26 mouse cellular contexts compared by ENCODE assay signal in the genomic region with DNA sequence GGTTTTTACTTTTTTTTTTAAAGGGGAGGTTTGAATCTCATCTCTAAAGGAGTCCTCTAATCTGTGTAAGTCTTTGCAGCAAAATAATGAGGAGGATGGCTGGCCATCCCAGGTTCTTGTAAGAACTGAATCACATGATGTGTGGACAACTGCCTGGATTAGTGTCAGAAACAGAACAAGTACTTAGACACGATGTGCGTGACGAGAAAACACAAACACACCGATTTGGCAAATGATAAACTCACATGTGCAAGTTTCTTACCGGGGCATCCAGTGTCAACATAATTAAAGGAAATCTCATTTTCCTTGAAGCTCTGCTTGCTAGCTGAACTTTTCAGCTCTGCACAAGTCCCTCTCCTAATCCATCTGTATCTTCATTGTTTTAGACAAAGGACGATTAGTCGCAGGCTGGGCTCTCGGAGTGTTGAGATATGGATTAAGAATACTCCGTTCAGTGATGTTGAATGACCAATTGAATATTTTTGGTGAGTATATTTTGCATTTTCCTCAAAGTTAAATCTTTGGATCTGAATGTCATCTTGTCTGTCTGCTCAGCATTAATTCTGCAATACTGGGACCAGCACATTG.
DNase-seq lines count a peak whose midpoint lies in the region; ATAC-seq and TF ChIP-seq lines count a peak whose summit lies in the region.
"Had no signal": no experiment of that assay in that cellular context is flagged by ENCODE, and none has a peak within 500 bp of the region (broad histone marks: within the 10 kb centered on the region; RNA-seq: fewer than 3 reads in every experiment).

No protein-coding gene starts in this region.

- no peak for ATAC-seq in liver, postnatal 0 days
- no peak for ATAC-seq in liver, embryonic 12.5 days
- ATAC-seq in midbrain, embryonic 13.5 days: peak; percentile 55; the same call in 1 of the 2 replicates
- ATAC-seq: Patski had no signal

- peaks cover 24% of the 10 kb centered on the region for H3K4me1 ChIP-seq in liver, postnatal 0 days (ENCODE audit: insufficient read depth)
- H3K4me1 ChIP-seq in liver, embryonic 12.5 days: peaks cover 38% of the 10 kb centered on the region
- H3K4me1 ChIP-seq in midbrain, embryonic 13.5 days (replicated peaks): peaks cover 36% of the 10 kb centered on the region
- H3K4me1 ChIP-seq in midbrain, embryonic 10.5 days: peaks cover 59% of the 10 kb centered on the region

- no peak overlapping the region for H3K4me2 ChIP-seq in liver, postnatal 0 days (ENCODE audit: low read depth, low read length)
- no peak overlapping the region for H3K4me2 ChIP-seq in liver, embryonic 12.5 days
- 0 out of 2 replicates have a peak overlapping the region, but pooled peaks have one; percentile 3 for H3K4me2 ChIP-seq in midbrain, embryonic 13.5 days (replicated peaks)
- H3K4me2 ChIP-seq: embryonic facial prominence, embryonic 13.5 days; forebrain, embryonic 12.5 days; heart, embryonic 13.5 days; hindbrain, embryonic 12.5 days; hindbrain, embryonic 15.5 days had no signal

- peak; percentile 65 for DNase-seq in heart, adult 11 months
- DNase-seq in heart, postnatal 10 days: no peak
- no peak for DNase-seq in liver, postnatal 0 days
- DNase-seq in midbrain, embryonic 10.5 days (ENCODE audit: low spot score): no peak
- DNase-seq in retina, embryonic 14.5 days (ENCODE audit: low spot score): peak; percentile 25
- DNase-seq in left cerebral cortex, postnatal 10 days (ENCODE audit: extremely low spot score in 1 of 2, low spot score in 2 of 2): no peak
- DNase-seq: cerebellum, adult 11-12 months; cerebellum, adult 8-10 months; cerebellum, postnatal 10 days; cerebellum, postnatal 36 days; embryo, embryonic 11 days; gastrocnemius, adult 2 months; gastrocnemius, postnatal 14 days had no signal

- H3K4me3 ChIP-seq in liver, postnatal 0 days (ENCODE audit: low read depth, low read length): no peak overlapping the region
- H3K4me3 ChIP-seq in liver, embryonic 12.5 days: no peak overlapping the region
- no peak overlapping the region for H3K4me3 ChIP-seq in midbrain, embryonic 13.5 days (replicated peaks)
- H3K4me3 ChIP-seq in midbrain, embryonic 10.5 days: no peak overlapping the region
- H3K4me3 ChIP-seq: embryonic facial prominence, embryonic 10.5 days; embryonic facial prominence, embryonic 13.5 days; erythroblast, embryonic 14.5 days; forebrain, embryonic 12.5 days; gastrocnemius, adult 2 months; heart, adult 2 months; heart, embryonic 10.5 days; heart, embryonic 13.5 days; hindbrain, embryonic 12.5 days; hindbrain, embryonic 15.5 days had no signal

- H3K9me3 ChIP-seq in liver, postnatal 0 days (ENCODE audit: low read length): no peaks in the 10 kb centered on the region
- no peaks in the 10 kb centered on the region for H3K9me3 ChIP-seq in liver, embryonic 12.5 days (replicated peaks)
- no peaks in the 10 kb centered on the region for H3K9me3 ChIP-seq in midbrain, embryonic 13.5 days
- H3K9me3 ChIP-seq in midbrain, embryonic 10.5 days (replicated peaks): no peaks in the 10 kb centered on the region
- H3K9me3 ChIP-seq: embryonic facial prominence, embryonic 10.5 days; embryonic facial prominence, embryonic 13.5 days; forebrain, embryonic 12.5 days; G1E; heart, embryonic 10.5 days; heart, embryonic 13.5 days; hindbrain, embryonic 12.5 days; hindbrain, embryonic 15.5 days had no signal

- peak overlapping the region; percentile 12; the same call in 1 of the 2 replicates for H3K27ac ChIP-seq in liver, postnatal 0 days (ENCODE audit: low read depth)
- H3K27ac ChIP-seq in liver, embryonic 12.5 days: no peak overlapping the region
- no peak overlapping the region for H3K27ac ChIP-seq in midbrain, embryonic 13.5 days
- H3K27ac ChIP-seq in midbrain, embryonic 10.5 days (replicated peaks): no peak overlapping the region; the same call in 1 of the 2 replicates
- H3K27ac ChIP-seq: embryonic facial prominence, embryonic 10.5 days; embryonic facial prominence, embryonic 13.5 days; forebrain, embryonic 12.5 days; gastrocnemius, adult 2 months; heart, adult 2 months; heart, embryonic 10.5 days; heart, embryonic 13.5 days; hindbrain, embryonic 12.5 days; hindbrain, embryonic 15.5 days had no signal

- no peak for TF ChIP-seq CTCF in liver, postnatal 0 days (IDR thresholded peaks at IDR 0.05; ENCODE audit: low read depth)

- no peaks in the 10 kb centered on the region for H3K36me3 ChIP-seq in liver, postnatal 0 days (replicated peaks; ENCODE audit: insufficient read depth, low read length)
- H3K36me3 ChIP-seq in liver, embryonic 12.5 days: no peaks in the 10 kb centered on the region
- H3K36me3 ChIP-seq in midbrain, embryonic 13.5 days: no peaks in the 10 kb centered on the region
- no peaks in the 10 kb centered on the region for H3K36me3 ChIP-seq in midbrain, embryonic 10.5 days
- H3K36me3 ChIP-seq: embryonic facial prominence, embryonic 10.5 days; embryonic facial prominence, embryonic 13.5 days; forebrain, embryonic 12.5 days; G1E; heart, embryonic 10.5 days; heart, embryonic 13.5 days; hindbrain, embryonic 12.5 days; hindbrain, embryonic 15.5 days had no signal

- no peaks in the 10 kb centered on the region for H3K27me3 ChIP-seq in liver, postnatal 0 days (ENCODE audit: insufficient read depth, low read length)
- no peaks in the 10 kb centered on the region for H3K27me3 ChIP-seq in liver, embryonic 12.5 days (replicated peaks)
- peaks cover 26% of the 10 kb centered on the region; the same call in 1 of the 2 replicates for H3K27me3 ChIP-seq in midbrain, embryonic 13.5 days
- peaks cover 16% of the 10 kb centered on the region for H3K27me3 ChIP-seq in midbrain, embryonic 10.5 days (ENCODE audit: low read depth, poor library complexity, severe bottlenecking)
- H3K27me3 ChIP-seq: embryonic facial prominence, embryonic 13.5 days; forebrain, embryonic 12.5 days; heart, embryonic 13.5 days; hindbrain, embryonic 12.5 days; hindbrain, embryonic 15.5 days; Patski had no signal

- WGBS in liver, postnatal 0 days (ENCODE audit: insufficient replicate concordance): 69% methylated on average over 9 of the region's 9 CpGs
- WGBS in liver, embryonic 12.5 days (ENCODE audit: insufficient replicate concordance): 70% methylated on average over 9 of the region's 9 CpGs
- 24% methylated on average over 9 of the region's 9 CpGs for WGBS in midbrain, embryonic 13.5 days
- 41% methylated on average over 9 of the region's 9 CpGs for WGBS in midbrain, embryonic 10.5 days

- no peak for TF ChIP-seq EP300 in liver, postnatal 0 days (IDR thresholded peaks at IDR 0.05; ENCODE audit: low read depth)

- no peak overlapping the region for H3K9ac ChIP-seq in liver, postnatal 0 days (replicated peaks)
- H3K9ac ChIP-seq in liver, embryonic 12.5 days: no peak overlapping the region
- H3K9ac ChIP-seq in midbrain, embryonic 13.5 days (replicated peaks): no peak overlapping the region
- H3K9ac ChIP-seq: embryonic facial prominence, embryonic 13.5 days; forebrain, embryonic 12.5 days; heart, embryonic 13.5 days; hindbrain, embryonic 12.5 days; hindbrain, embryonic 15.5 days had no signal

- intact Hi-C loops in heart, postnatal 10 days (cut with DNase I): no loop called here
- intact Hi-C loops in left cerebral cortex, postnatal 10 days (cut with DNase I): no loop called here

Comparison
In these comparisons a context has a peak if more than half of its experiments do, and no peak if none do; other contexts are left out.
1. DNase-seq: peak in heart, adult 11 months (single experiment) and retina, embryonic 14.5 days (single experiment); none in heart, postnatal 10 days (0 of 2), liver, postnatal 0 days (single experiment), midbrain, embryonic 10.5 days (single experiment) and left cerebral cortex, postnatal 10 days (0 of 2).